Mouse (Mus musculus): ENCODE results near the gene Scgb3a1. TPM values are rescaled to one million over a fixed set of nuclear protein-coding genes. Genes with fewer than 3 reads are reported as not detected.

Gene Scgb3a1
- polyA plus RNA-seq (2015; fragmentation: Nextera tagmentation; extraction: Ambion mirVana) = not detected in 2 replicates

GRCm38 (mm10) chr11:49663310-49663709, at the start of gene Scgb3a1:
Gene Scgb3a1 (plus strand): TSS chr11:49663610.
- no peak within 1 kb of the TSS for H3K27ac ChIP-seq (ENCODE audit: low read length)
- 0 out of 2 replicates have a peak, but pooled peaks cover 2% of the 10 kb centered on the region for H3K36me3 ChIP-seq (ENCODE audit: insufficient read depth, low read length)
- no peak within 1 kb of the TSS for H3K4me2 ChIP-seq (replicated peaks; ENCODE audit: low read depth, low read length)
- no peak within 1 kb of the TSS for H3K9ac ChIP-seq (replicated peaks; ENCODE audit: low read length)
- H3K4me1 ChIP-seq (ENCODE audit: insufficient read depth, low read length) = peaks cover 4% of the 10 kb centered on the region; the same call in 1 of the 2 replicates
- H3K4me3 ChIP-seq (ENCODE audit: low read length) = no peak within 1 kb of the TSS
- no peaks in the 10 kb centered on the region for H3K9me3 ChIP-seq (ENCODE audit: low read length)
- H3K27me3 ChIP-seq (ENCODE audit: insufficient read depth, low read length) = no peaks in the 10 kb centered on the region
- ATAC-seq (ENCODE audit: low FRiP score, low TSS enrichment) = no peak
- 69% methylated on average over 5 of the region's 5 CpGs for WGBS

DNA sequence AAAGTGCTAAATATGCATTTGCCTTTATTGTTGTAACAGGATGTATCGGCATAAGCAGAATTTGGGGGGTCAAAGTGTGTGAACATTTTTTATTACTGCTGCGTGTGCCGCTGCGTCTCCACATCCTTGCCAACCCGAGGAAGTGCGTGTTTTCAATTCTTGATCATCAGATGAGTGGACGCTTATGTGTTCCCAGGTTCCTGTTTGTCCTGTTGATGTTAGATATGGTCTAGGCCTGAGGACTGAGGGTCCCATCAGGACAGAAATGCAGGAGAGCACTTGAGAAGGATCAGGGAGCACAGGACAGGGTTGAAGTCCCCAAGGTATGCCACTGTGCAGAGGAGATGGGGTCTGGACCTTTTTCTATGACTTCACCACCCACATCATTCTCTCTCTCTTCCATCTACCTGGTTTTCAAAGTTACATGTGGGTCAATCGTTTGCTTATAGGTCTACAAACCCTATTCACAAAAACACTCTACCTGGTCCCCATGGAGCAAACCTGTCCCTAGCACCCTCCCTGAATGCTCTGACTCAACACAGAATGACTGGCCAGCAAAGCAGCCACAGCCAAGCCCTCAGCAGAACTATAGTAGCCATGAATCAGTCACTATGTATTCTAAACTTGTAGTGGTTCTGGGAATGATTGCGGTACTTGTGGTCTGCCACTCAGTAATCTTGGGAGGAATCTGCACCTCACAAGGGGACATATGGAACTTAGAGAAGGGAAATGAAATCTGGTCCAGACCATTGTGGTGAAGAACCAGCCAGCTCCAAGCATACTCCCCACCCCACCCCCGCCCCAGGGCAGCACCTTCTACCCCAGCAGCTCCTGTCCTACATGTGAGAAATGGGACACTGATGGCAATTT, 47.3 kb upstream of the Scgb3a1 start:
- Histone ChIP-seq H3K9me3 (ENCODE audit: low read length) (no peaks in the 10 kb centered on the region), H3K36me3 (ENCODE audit: insufficient read depth, low read length) (no peaks in the 10 kb centered on the region), H3K27ac (ENCODE audit: low read length) (no peak overlapping the region), H3K9ac (replicated peaks; ENCODE audit: low read length) (no peak overlapping the region), H3K27me3 (ENCODE audit: insufficient read depth, low read length) (peaks cover 5% of the 10 kb centered on the region; the same call in 1 of the 2 replicates), H3K4me2 (replicated peaks; ENCODE audit: low read depth, low read length) (no peak overlapping the region), H3K4me3 (ENCODE audit: low read length) (no peak overlapping the region), H3K4me1 (ENCODE audit: insufficient read depth, low read length) (no peaks in the 10 kb centered on the region)
- no peak for ATAC-seq (ENCODE audit: low FRiP score, low TSS enrichment)
- 91% methylated on average over 10 of the region's 10 CpGs for whole genome bisulfite sequencing

GRCm38 (mm10) chr11:49618476-49618875, 44.9 kb upstream of the Scgb3a1 start:
- no peak overlapping the region for H3K27ac ChIP-seq (ENCODE audit: low read length)
- no peaks in the 10 kb centered on the region for H3K36me3 ChIP-seq (ENCODE audit: insufficient read depth, low read length)
- H3K4me3 ChIP-seq (ENCODE audit: low read length) = no peak overlapping the region
- H3K27me3 ChIP-seq (ENCODE audit: insufficient read depth, low read length) = no peaks in the 10 kb centered on the region; the same call in 1 of the 2 replicates
- no peak overlapping the region for H3K4me2 ChIP-seq (replicated peaks; ENCODE audit: low read depth, low read length)
- ATAC-seq (ENCODE audit: low FRiP score, low TSS enrichment) = no peak
- H3K4me1 ChIP-seq (ENCODE audit: insufficient read depth, low read length) = no peaks in the 10 kb centered on the region
- H3K9me3 ChIP-seq (ENCODE audit: low read length) = no peaks in the 10 kb centered on the region
- no peak overlapping the region for H3K9ac ChIP-seq (replicated peaks; ENCODE audit: low read length)
- 53% methylated on average over 8 of the region's 8 CpGs for WGBS

DNA sequence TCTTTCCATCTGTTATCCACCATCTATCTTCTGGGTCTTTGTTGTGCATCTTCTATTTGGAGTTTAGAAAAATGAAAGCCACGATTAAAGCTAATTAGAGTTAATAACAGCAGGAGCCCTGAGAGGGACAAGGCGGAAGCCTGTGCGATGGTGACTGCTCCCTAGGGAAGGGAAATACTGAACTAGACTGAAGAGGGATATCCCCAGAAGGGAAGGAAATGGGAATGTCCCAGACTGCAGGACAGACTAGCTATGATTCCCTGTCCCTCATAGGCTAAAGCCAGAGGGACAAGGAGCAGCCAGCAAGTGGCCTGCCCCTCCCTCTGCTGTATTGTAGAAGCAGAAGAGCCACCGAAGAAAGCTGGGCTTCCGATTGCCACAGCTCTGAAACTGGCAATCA, 41.5 kb upstream of the Scgb3a1 start:
- no peaks in the 10 kb centered on the region for H3K36me3 ChIP-seq (ENCODE audit: insufficient read depth, low read length)
- no peaks in the 10 kb centered on the region for H3K9me3 ChIP-seq (ENCODE audit: low read length)
- H3K27me3 ChIP-seq (ENCODE audit: insufficient read depth, low read length) = no peaks in the 10 kb centered on the region
- 77% methylated on average over 5 of the region's 5 CpGs for WGBS
- H3K4me3 ChIP-seq (ENCODE audit: low read length) = no peak overlapping the region
- no peaks in the 10 kb centered on the region for H3K4me1 ChIP-seq (ENCODE audit: insufficient read depth, low read length)
- ATAC-seq (ENCODE audit: low FRiP score, low TSS enrichment) = no peak
- no peak overlapping the region for H3K4me2 ChIP-seq (replicated peaks; ENCODE audit: low read depth, low read length)
- H3K9ac ChIP-seq (replicated peaks; ENCODE audit: low read length) = no peak overlapping the region
- H3K27ac ChIP-seq (ENCODE audit: low read length) = no peak overlapping the region

GRCm38 (mm10) chr11:49624156-49624555, 39.3 kb upstream of the Scgb3a1 start:
- WGBS = 75% methylated on average over 3 of the region's 3 CpGs
- ATAC-seq (ENCODE audit: low FRiP score, low TSS enrichment) = no peak
- H3K9ac ChIP-seq (replicated peaks; ENCODE audit: low read length) = no peak overlapping the region
- no peak overlapping the region for H3K4me2 ChIP-seq (replicated peaks; ENCODE audit: low read depth, low read length)
- no peaks in the 10 kb centered on the region for H3K9me3 ChIP-seq (ENCODE audit: low read length)
- no peaks in the 10 kb centered on the region for H3K4me1 ChIP-seq (ENCODE audit: insufficient read depth, low read length)
- H3K4me3 ChIP-seq (ENCODE audit: low read length) = no peak overlapping the region
- no peaks in the 10 kb centered on the region for H3K27me3 ChIP-seq (ENCODE audit: insufficient read depth, low read length)
- H3K27ac ChIP-seq (ENCODE audit: low read length) = no peak overlapping the region
- H3K36me3 ChIP-seq (ENCODE audit: insufficient read depth, low read length) = no peaks in the 10 kb centered on the region

- Histone ChIP-seq H3K9ac (replicated peaks; ENCODE audit: low read length) (no peak overlapping the region), H3K4me1 (ENCODE audit: insufficient read depth, low read length) (no peaks in the 10 kb centered on the region), H3K4me2 (replicated peaks; ENCODE audit: low read depth, low read length) (no peak overlapping the region), H3K9me3 (ENCODE audit: low read length) (no peaks in the 10 kb centered on the region), H3K27ac (ENCODE audit: low read length) (no peak overlapping the region), H3K27me3 (ENCODE audit: insufficient read depth, low read length) (no peaks in the 10 kb centered on the region), H3K4me3 (ENCODE audit: low read length) (no peak overlapping the region), H3K36me3 (ENCODE audit: insufficient read depth, low read length) (no peaks in the 10 kb centered on the region)
- WGBS = 66% methylated on average over 15 of the region's 15 CpGs
- ATAC-seq (ENCODE audit: low FRiP score, low TSS enrichment) = no peak
These were observed 37.5 kb upstream of the Scgb3a1 start for GRCm38 (mm10) chr11:49625863-49626262.

DNA sequence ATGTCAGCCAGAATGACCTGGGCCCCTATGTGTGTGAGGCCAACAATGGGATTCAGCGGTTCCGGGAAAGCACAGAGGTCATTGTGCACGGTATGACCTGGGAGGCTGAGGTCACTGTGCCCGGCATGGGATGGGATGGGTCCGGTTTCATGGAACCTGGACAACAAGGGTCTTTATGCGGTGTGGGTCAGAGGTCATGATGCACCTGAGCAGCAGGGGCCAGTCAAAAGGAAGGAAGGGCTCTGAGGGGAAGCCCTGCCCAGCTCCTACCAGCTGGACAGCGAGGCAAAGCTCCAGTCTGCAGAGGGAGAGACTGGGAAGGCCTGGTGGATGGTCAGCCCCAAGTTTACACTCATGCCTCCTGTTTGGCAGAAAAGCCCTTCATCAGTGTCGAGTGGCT, 36.7 kb upstream of the Scgb3a1 start:
- no peak overlapping the region for H3K4me2 ChIP-seq (replicated peaks; ENCODE audit: low read depth, low read length)
- H3K27ac ChIP-seq (ENCODE audit: low read length) = no peak overlapping the region
- H3K27me3 ChIP-seq (ENCODE audit: insufficient read depth, low read length) = no peaks in the 10 kb centered on the region
- no peak overlapping the region for H3K4me3 ChIP-seq (ENCODE audit: low read length)
- H3K36me3 ChIP-seq (ENCODE audit: insufficient read depth, low read length) = no peaks in the 10 kb centered on the region
- no peak overlapping the region for H3K9ac ChIP-seq (replicated peaks; ENCODE audit: low read length)
- H3K4me1 ChIP-seq (ENCODE audit: insufficient read depth, low read length) = no peaks in the 10 kb centered on the region
- no peak for ATAC-seq (ENCODE audit: low FRiP score, low TSS enrichment)
- H3K9me3 ChIP-seq (ENCODE audit: low read length) = no peaks in the 10 kb centered on the region
- 44% methylated on average over 8 of the region's 8 CpGs for WGBS

DNA sequence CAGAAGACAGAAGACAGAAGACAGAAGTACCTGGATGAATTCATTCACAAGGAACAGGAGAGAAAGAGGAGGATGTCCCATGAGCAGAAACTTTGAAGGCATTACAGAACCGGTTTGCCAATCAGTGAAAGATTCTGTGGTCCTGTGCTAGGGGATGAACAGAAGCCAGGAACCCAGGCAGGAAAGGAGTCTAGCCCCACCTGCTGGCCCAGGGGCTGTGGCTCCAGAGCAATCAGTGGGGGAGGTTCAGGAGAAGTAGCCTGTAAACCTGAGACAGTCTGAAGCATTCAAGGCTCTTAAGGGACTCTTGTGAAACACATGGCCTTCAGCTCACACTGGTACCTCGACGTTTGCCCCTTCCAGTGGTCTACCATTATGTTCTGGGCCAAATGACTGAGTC, 32.3 kb upstream of the Scgb3a1 start:
- Histone ChIP-seq H3K4me1 (ENCODE audit: insufficient read depth, low read length) (0 out of 2 replicates have a peak, but pooled peaks cover 4% of the 10 kb centered on the region), H3K9me3 (ENCODE audit: low read length) (no peaks in the 10 kb centered on the region), H3K36me3 (ENCODE audit: insufficient read depth, low read length) (no peaks in the 10 kb centered on the region), H3K4me2 (replicated peaks; ENCODE audit: low read depth, low read length) (no peak overlapping the region), H3K9ac (replicated peaks; ENCODE audit: low read length) (no peak overlapping the region), H3K4me3 (ENCODE audit: low read length) (no peak overlapping the region), H3K27ac (ENCODE audit: low read length) (no peak overlapping the region), H3K27me3 (ENCODE audit: insufficient read depth, low read length) (peaks cover 28% of the 10 kb centered on the region)
- ATAC-seq (ENCODE audit: low FRiP score, low TSS enrichment) = no peak
- 25% methylated on average over 3 of the region's 3 CpGs for WGBS

GRCm38 (mm10) chr11:49632256-49632655, 31.2 kb upstream of the Scgb3a1 start:
- Histone ChIP-seq H3K4me3 (ENCODE audit: low read length) (no peak overlapping the region), H3K4me1 (ENCODE audit: insufficient read depth, low read length) (peaks cover 9% of the 10 kb centered on the region; the same call in 1 of the 2 replicates), H3K9me3 (ENCODE audit: low read length) (no peaks in the 10 kb centered on the region), H3K27ac (ENCODE audit: low read length) (no peak overlapping the region), H3K9ac (replicated peaks; ENCODE audit: low read length) (no peak overlapping the region), H3K27me3 (ENCODE audit: insufficient read depth, low read length) (peaks cover 39% of the 10 kb centered on the region), H3K4me2 (replicated peaks; ENCODE audit: low read depth, low read length) (no peak overlapping the region), H3K36me3 (ENCODE audit: insufficient read depth, low read length) (no peaks in the 10 kb centered on the region)
- 0 out of 2 replicates have a peak, but pooled peaks have one; percentile 32 for ATAC-seq (ENCODE audit: low FRiP score, low TSS enrichment)
- 64% methylated on average over 2 of the region's 2 CpGs for WGBS

DNA sequence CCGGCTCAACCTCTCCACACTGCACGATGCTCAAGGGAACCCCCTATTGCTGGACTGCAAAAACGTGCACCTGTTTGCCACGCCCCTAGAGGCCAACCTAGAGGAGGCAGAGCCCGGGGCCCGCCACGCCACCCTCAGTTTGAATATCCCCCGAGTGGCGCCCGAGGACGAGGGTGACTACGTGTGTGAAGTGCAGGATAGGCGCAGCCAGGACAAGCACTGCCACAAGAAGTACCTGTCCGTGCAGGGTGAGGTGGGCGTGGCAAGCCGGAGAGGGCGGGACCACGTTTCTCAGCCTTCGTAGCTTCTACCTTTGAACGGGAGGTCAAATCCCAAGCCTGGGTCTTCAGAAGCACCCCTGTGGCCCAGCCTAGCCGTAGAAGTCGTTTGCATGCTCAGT, 29.3 kb upstream of the Scgb3a1 start:
- peaks cover 9% of the 10 kb centered on the region; the same call in 1 of the 2 replicates for H3K4me1 ChIP-seq (ENCODE audit: insufficient read depth, low read length)

More for the DNA sequence above, 29.3 kb upstream of the Scgb3a1 start:
- peaks cover 43% of the 10 kb centered on the region for H3K27me3 ChIP-seq (ENCODE audit: insufficient read depth, low read length)
- no peaks in the 10 kb centered on the region for H3K36me3 ChIP-seq (ENCODE audit: insufficient read depth, low read length)
- ATAC-seq (ENCODE audit: low FRiP score, low TSS enrichment) = no peak
- H3K9me3 ChIP-seq (ENCODE audit: low read length) = no peaks in the 10 kb centered on the region
- peak overlapping the region; percentile 17 for H3K4me3 ChIP-seq (ENCODE audit: low read length)
- H3K9ac ChIP-seq (replicated peaks; ENCODE audit: low read length) = no peak overlapping the region
- H3K4me2 ChIP-seq (replicated peaks; ENCODE audit: low read depth, low read length) = peak overlapping the region; percentile 47
- no peak overlapping the region for H3K27ac ChIP-seq (ENCODE audit: low read length)
- WGBS = 10% methylated on average over 22 of the region's 22 CpGs
